Mouse (Mus musculus) CD4-positive, CD25-positive, alpha-beta regulatory T cell, adult 4 months (primary cell): ENCODE results near the gene Odr4. TPM values are rescaled to one million over a fixed set of nuclear protein-coding genes. Genes with fewer than 3 reads are reported as not detected.

Source experiments
- polyA plus RNA-seq, 2 experiments: library from polyadenylated mRNA; unstranded; fragments of 100-300 nt; shearing (Covaris generic); gene quantifications; one replicate each; pipeline ENCODE4 v1.2.1; 2017

Gene Odr4
- polyA plus RNA-seq, 2 experiments from 2014 or later, result 33.8 to 35.0 TPM

Other genes with a start within 250 kb of the Odr4 start
- gene Pdc, start 73.7 kb downstream of the Odr4 start, polyA plus RNA-seq, result not detected
- gene Tpr, start 242 bp downstream of the Odr4 start, polyA plus RNA-seq, result 100 to 1,000 TPM; 194 to 195 TPM
- gene Prg4, start 73.1 kb upstream of the Odr4 start, polyA plus RNA-seq, result 10 to 100 TPM; 15.8 to 17.7 TPM